Mouse (Mus musculus): ENCODE results near the gene Nectin4. TPM values are rescaled to one million over a fixed set of nuclear protein-coding genes. Genes with fewer than 3 reads are reported as not detected.

Nectin4 gene
- polyA plus RNA-seq, 1 experiment from 2014 or later, result 10.2 TPM

- Histone ChIP-seq H3K27ac (ENCODE audit: low read length) (no peak overlapping the region), H3K4me2 (replicated peaks; ENCODE audit: low read depth, low read length) (no peak overlapping the region), H3K9me3 (ENCODE audit: low read length) (peaks cover 5% of the 10 kb centered on the region; the same call in 1 of the 2 replicates), H3K4me3 (ENCODE audit: low read depth, low read length) (no peak overlapping the region), H3K4me1 (ENCODE audit: insufficient read depth, low read depth, low read length) (peaks cover 10% of the 10 kb centered on the region; the same call in 1 of the 2 replicates), H3K27me3 (replicated peaks; ENCODE audit: insufficient read depth, low read length) (no peaks in the 10 kb centered on the region), H3K36me3 (ENCODE audit: insufficient read depth, low read length) (no peaks in the 10 kb centered on the region), H3K9ac (replicated peaks; ENCODE audit: low read depth) (no peak overlapping the region)
- DNase-seq (ENCODE audit: low spot score), result no peak
- WGBS, result 73% methylated on average over 2 of the region's 2 CpGs
- ATAC-seq, result no peak
- TF ChIP-seq EP300 (IDR thresholded peaks at IDR 0.05) (no peak), CTCF (IDR thresholded peaks at IDR 0.05) (no peak)
Measured at GRCm38 (mm10) chr1:171349210-171349609, 20.7 kb upstream of the Nectin4 start.

DNA sequence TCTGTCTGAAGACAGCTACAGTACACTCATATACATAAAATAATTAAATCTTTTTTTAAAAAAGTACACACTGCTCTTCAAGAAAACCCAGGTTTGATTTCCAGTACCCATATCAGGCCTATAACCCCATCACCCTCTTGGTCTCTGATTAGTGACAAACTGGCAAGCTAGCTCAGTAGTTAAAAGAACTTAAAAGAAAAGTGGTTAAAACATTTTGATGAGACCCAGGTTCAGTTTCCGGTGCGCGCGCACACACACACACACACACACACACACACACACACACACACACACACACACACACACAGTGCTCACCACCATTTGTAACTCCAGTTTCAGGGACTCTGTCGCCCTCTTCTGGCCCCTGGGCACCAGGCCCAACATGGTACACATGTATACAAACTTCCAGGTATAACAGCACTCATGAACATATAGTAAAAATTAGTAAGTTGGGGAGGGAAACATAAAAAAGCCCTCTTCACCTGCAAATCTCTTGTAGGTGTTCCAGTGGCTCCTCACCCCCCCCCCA lies 14.0 kb upstream of the Nectin4 start:
- peaks cover 4% of the 10 kb centered on the region; the same call in 1 of the 2 replicates for H3K4me1 ChIP-seq (ENCODE audit: insufficient read depth, low read depth, low read length)
- ATAC-seq, result no peak
- peak; percentile 54 for DNase-seq (ENCODE audit: low spot score)
- H3K9ac ChIP-seq (replicated peaks; ENCODE audit: low read depth), result no peak overlapping the region
- no peak for TF ChIP-seq EP300 (IDR thresholded peaks at IDR 0.05)
- TF ChIP-seq CTCF (IDR thresholded peaks at IDR 0.05), result peak; percentile 76
- H3K27ac ChIP-seq (ENCODE audit: low read length), result no peak overlapping the region
- peaks cover 7% of the 10 kb centered on the region for H3K9me3 ChIP-seq (ENCODE audit: low read length)
- no peak overlapping the region for H3K4me2 ChIP-seq (replicated peaks; ENCODE audit: low read depth, low read length)
- H3K4me3 ChIP-seq (ENCODE audit: low read depth, low read length), result no peak overlapping the region
- peaks cover 7% of the 10 kb centered on the region for H3K36me3 ChIP-seq (ENCODE audit: insufficient read depth, low read length)
- H3K27me3 ChIP-seq (replicated peaks; ENCODE audit: insufficient read depth, low read length), result no peaks in the 10 kb centered on the region
- WGBS, result 86% methylated on average over 5 of the region's 5 CpGs

DNA sequence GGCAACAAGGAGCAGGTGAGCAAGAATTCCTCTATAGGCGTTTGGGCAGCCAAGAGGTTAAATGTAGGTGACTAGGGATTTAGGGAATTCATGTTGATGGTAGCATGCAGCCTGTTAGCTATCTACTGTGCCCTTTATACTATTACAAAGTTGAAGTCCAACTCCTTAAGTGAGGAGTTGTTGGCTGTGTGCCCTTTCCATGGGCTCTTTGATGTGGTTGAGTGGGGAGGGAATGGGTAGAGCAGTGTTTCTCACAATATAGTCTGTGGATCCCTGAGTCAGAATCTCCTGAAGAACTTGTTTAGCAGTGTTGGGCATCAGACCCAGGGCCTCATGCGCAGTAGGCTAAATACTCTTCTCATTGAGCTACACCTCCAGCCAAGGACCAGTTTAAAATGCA lies 13.1 kb upstream of the Nectin4 start:
- H3K36me3 ChIP-seq (ENCODE audit: insufficient read depth, low read length), result peaks cover 7% of the 10 kb centered on the region
- H3K9me3 ChIP-seq (ENCODE audit: low read length), result peaks cover 7% of the 10 kb centered on the region
- H3K4me2 ChIP-seq (replicated peaks; ENCODE audit: low read depth, low read length), result no peak overlapping the region
- ATAC-seq (no peak), DNase-seq (ENCODE audit: low spot score) (peak; percentile 26)
- H3K4me3 ChIP-seq (ENCODE audit: low read depth, low read length), result no peak overlapping the region
- H3K27ac ChIP-seq (ENCODE audit: low read length), result no peak overlapping the region
- no peaks in the 10 kb centered on the region for H3K27me3 ChIP-seq (replicated peaks; ENCODE audit: insufficient read depth, low read length)
- no peak for TF ChIP-seq EP300 (IDR thresholded peaks at IDR 0.05)
- TF ChIP-seq CTCF (IDR thresholded peaks at IDR 0.05), result no peak
- WGBS, result 69% methylated on average over 2 of the region's 2 CpGs
- peaks cover 4% of the 10 kb centered on the region; the same call in 1 of the 2 replicates for H3K4me1 ChIP-seq (ENCODE audit: insufficient read depth, low read depth, low read length)
- no peak overlapping the region for H3K9ac ChIP-seq (replicated peaks; ENCODE audit: low read depth)

DNA sequence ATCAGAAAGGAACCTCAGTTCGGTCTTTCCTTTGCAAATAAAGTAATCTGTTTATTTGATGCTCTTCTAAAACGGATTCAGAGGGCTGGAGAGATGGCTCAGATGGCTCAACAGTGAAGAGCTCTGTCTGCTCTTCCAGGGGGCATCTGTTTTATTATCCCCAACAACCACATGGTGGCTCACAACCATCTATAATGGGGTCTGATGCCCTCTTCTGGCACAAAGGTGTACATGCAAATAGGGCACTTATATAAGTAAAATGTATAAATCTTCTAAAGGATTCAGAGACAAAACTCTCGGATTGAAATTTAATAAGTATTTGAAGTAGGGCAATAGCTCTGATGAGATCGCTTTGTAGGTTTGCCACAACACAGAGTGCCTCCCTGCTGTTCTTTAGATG lies 11.5 kb upstream of the Nectin4 start:
- Histone ChIP-seq H3K9ac (replicated peaks; ENCODE audit: low read depth) (no peak overlapping the region), H3K27me3 (replicated peaks; ENCODE audit: insufficient read depth, low read length) (no peaks in the 10 kb centered on the region), H3K4me3 (ENCODE audit: low read depth, low read length) (no peak overlapping the region), H3K4me1 (ENCODE audit: insufficient read depth, low read depth, low read length) (peaks cover 4% of the 10 kb centered on the region; the same call in 1 of the 2 replicates), H3K36me3 (ENCODE audit: insufficient read depth, low read length) (peaks cover 7% of the 10 kb centered on the region), H3K27ac (ENCODE audit: low read length) (no peak overlapping the region), H3K9me3 (ENCODE audit: low read length) (peaks cover 7% of the 10 kb centered on the region), H3K4me2 (replicated peaks; ENCODE audit: low read depth, low read length) (no peak overlapping the region)
- no peak for ATAC-seq
- peak; percentile 75 for DNase-seq (ENCODE audit: low spot score)
- 56% methylated on average over 4 of the region's 4 CpGs for WGBS
- TF ChIP-seq CTCF (IDR thresholded peaks at IDR 0.05), result peak; percentile 90
- no peak for TF ChIP-seq EP300 (IDR thresholded peaks at IDR 0.05)

DNA sequence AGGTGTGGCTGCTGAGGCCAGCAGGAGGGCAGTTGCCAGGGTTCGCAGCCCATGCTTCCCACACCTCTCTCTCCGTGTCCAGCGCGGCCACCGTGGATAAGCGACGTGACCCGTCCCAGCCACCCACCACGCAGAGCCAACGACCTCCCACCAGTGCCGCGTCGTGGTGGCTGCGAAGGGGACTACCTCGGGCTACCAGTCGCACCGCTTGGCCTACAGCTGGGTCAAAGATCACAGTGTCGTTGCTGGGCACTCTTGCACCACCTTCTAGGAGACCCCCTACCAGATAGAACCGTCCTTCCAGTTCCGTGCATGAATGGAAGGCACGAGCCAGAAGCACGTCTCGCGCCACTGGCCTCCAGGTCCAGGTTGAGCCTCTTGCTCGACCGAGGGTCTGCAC lies 9.6 kb upstream of the Nectin4 start:
- no peak for TF ChIP-seq CTCF (IDR thresholded peaks at IDR 0.05)
- no peak for TF ChIP-seq EP300 (IDR thresholded peaks at IDR 0.05)
- WGBS, result 17% methylated on average over 25 of the region's 26 CpGs
- DNase-seq (ENCODE audit: low spot score) (no peak), ATAC-seq (peak; percentile 15)
- Histone ChIP-seq H3K36me3 (ENCODE audit: insufficient read depth, low read length) (peaks cover 7% of the 10 kb centered on the region), H3K27me3 (replicated peaks; ENCODE audit: insufficient read depth, low read length) (no peaks in the 10 kb centered on the region), H3K9me3 (ENCODE audit: low read length) (peaks cover 7% of the 10 kb centered on the region), H3K4me2 (replicated peaks; ENCODE audit: low read depth, low read length) (peak overlapping the region; percentile 56), H3K4me3 (ENCODE audit: low read depth, low read length) (peak overlapping the region; percentile 43), H3K9ac (replicated peaks; ENCODE audit: low read depth) (0 out of 2 replicates have a peak overlapping the region, but pooled peaks have one; percentile 42), H3K27ac (ENCODE audit: low read length) (no peak overlapping the region), H3K4me1 (ENCODE audit: insufficient read depth, low read depth, low read length) (peaks cover 4% of the 10 kb centered on the region; the same call in 1 of the 2 replicates)

GRCm38 (mm10) chr1:171360656-171361055 lies 9.2 kb upstream of the Nectin4 start, which contains the start of gene Klhdc9:
Gene Klhdc9 (minus strand): TSS chr1:171360798.
- Histone ChIP-seq H3K9ac (replicated peaks; ENCODE audit: low read depth) (peak within 1 kb of the TSS; percentile 42), H3K4me1 (ENCODE audit: insufficient read depth, low read depth, low read length) (peaks cover 4% of the 10 kb centered on the region; the same call in 1 of the 2 replicates), H3K27ac (ENCODE audit: low read length) (peak within 1 kb of the TSS; percentile 55), H3K4me2 (replicated peaks; ENCODE audit: low read depth, low read length) (peak within 1 kb of the TSS; percentile 56), H3K36me3 (ENCODE audit: insufficient read depth, low read length) (peaks cover 7% of the 10 kb centered on the region), H3K4me3 (ENCODE audit: low read depth, low read length) (peak within 1 kb of the TSS; percentile 43), H3K27me3 (replicated peaks; ENCODE audit: insufficient read depth, low read length) (no peaks in the 10 kb centered on the region), H3K9me3 (ENCODE audit: low read length) (peaks cover 7% of the 10 kb centered on the region)
- DNase-seq (ENCODE audit: low spot score) (peak; percentile 98), ATAC-seq (peak; percentile 96)
- WGBS, result 3% methylated on average over 21 of the region's 21 CpGs
- TF ChIP-seq CTCF (IDR thresholded peaks at IDR 0.05) (no peak), EP300 (IDR thresholded peaks at IDR 0.05) (no peak)
